Mouse (Mus musculus) embryonic facial prominence, embryonic 13.5 days (tissue): ENCODE measurements around the gene Ppil2. TPM values are rescaled to one million over a fixed set of nuclear protein-coding genes. Genes with fewer than 3 reads are reported as not detected.

Source experiments
- ATAC-seq: fragments of 200-750 bp; cut with Nextera tagmentation; 2 replicates; pipeline ENCODE4 v1.8.0; 2017; ENCODE audit warnings: low read depth; ENCODE audit not compliant: insufficient number of reproducible peaks, insufficient read depth, low FRiP score, low TSS enrichment
- H3K27ac ChIP-seq: fragments of 300-500 bp; sonication (generic); 2 replicates; pipeline ENCODE4 v1.5.1; 2015; ENCODE audit warnings: moderate library complexity, mild to moderate bottlenecking, inconsistent platforms
- H3K27me3 ChIP-seq: fragments of 300-500 bp; sonication (generic); 2 replicates; pipeline ENCODE4 v1.6.1; 2015; ENCODE audit warnings: mild to moderate bottlenecking, inconsistent platforms
- H3K36me3 ChIP-seq: fragments of 300-500 bp; sonication (generic); 2 replicates; pipeline ENCODE4 v1.6.1; 2015; ENCODE audit warnings: mild to moderate bottlenecking, inconsistent platforms
- H3K4me1 ChIP-seq: fragments of 300-500 bp; sonication (generic); 2 replicates; pipeline ENCODE4 v1.6.1; 2015; ENCODE audit warnings: inconsistent platforms
- H3K4me2 ChIP-seq: fragments of 300-500 bp; sonication (generic); 2 replicates; pipeline ENCODE4 v1.6.1; 2015; ENCODE audit warnings: moderate library complexity, mild to moderate bottlenecking, inconsistent platforms
- H3K4me3 ChIP-seq: fragments of 300-500 bp; sonication (generic); 2 replicates; pipeline ENCODE4 v1.5.1; 2015; ENCODE audit warnings: mild to moderate bottlenecking, inconsistent platforms
- H3K9ac ChIP-seq: fragments of 300-500 bp; sonication (generic); 2 replicates; pipeline ENCODE4 v1.6.1; 2015; ENCODE audit warnings: mild to moderate bottlenecking, inconsistent platforms
- H3K9me3 ChIP-seq: fragments of 300-500 bp; sonication (generic); 2 replicates; pipeline ENCODE4 v1.6.1; 2016; ENCODE audit warnings: inconsistent platforms
- WGBS: fragments of 180-500 bp; shearing (Covaris S2); methylation state at CpG from one replicate; pipeline ENCODE4 v1.1.7; 2015; ENCODE audit warnings: mixed read lengths; 5-methylcytosine and 5-hydroxymethylcytosine counted together
- polyA plus RNA-seq: library from polyadenylated mRNA; unstranded; fragments of >200 nt; fragmentation: Nextera tagmentation; extraction: Ambion mirVana; gene quantifications from 2 replicates; pipeline ENCODE4 v1.2.1, GENCODE M21; 2015

Gene Ppil2
- polyA plus RNA-seq, 1 experiment from 2014 or later: 161 TPM

- Histone ChIP-seq H3K9ac (peak within 1 kb of the TSS; percentile 79), H3K4me2 (peak within 1 kb of the TSS; percentile 96), H3K27me3 (no peaks in the 10 kb centered on the region), H3K9me3 (no peaks in the 10 kb centered on the region), H3K4me1 (peaks cover 18% of the 10 kb centered on the region), H3K4me3 (peak within 1 kb of the TSS; percentile 80), H3K36me3 (0 out of 2 replicates have a peak, but pooled peaks cover 3% of the 10 kb centered on the region), H3K27ac (peak within 1 kb of the TSS; percentile 79)
- peak; percentile 97 for ATAC-seq
- under 1% methylated on average over 47 of the region's 47 CpGs for WGBS
Observed at GRCm38 (mm10) chr16:17132089-17132905, 21.2 kb upstream of the Ppil2 start, which contains the start of gene Sdf2l1. Gene Sdf2l1 (minus strand): TSS chr16:17132383.

- Histone ChIP-seq H3K27ac (peak overlapping the region; percentile 79), H3K4me2 (peak overlapping the region; percentile 96), H3K4me3 (peak overlapping the region; percentile 80), H3K27me3 (no peaks in the 10 kb centered on the region), H3K36me3 (0 out of 2 replicates have a peak, but pooled peaks cover 3% of the 10 kb centered on the region), H3K4me1 (peaks cover 18% of the 10 kb centered on the region), H3K9me3 (no peaks in the 10 kb centered on the region), H3K9ac (peak overlapping the region; percentile 79)
- 3% methylated on average over 43 of the region's 43 CpGs for WGBS
- ATAC-seq: no peak; the same call in 1 of the 2 replicates
Observed at GRCm38 (mm10) chr16:17131191-17132088, 20.4 kb upstream of the Ppil2 start.

GRCm38 (mm10) chr16:17127292-17127691 is 16.2 kb upstream of the Ppil2 start:
- Histone ChIP-seq H3K9ac (no peak overlapping the region), H3K4me2 (no peak overlapping the region), H3K4me3 (no peak overlapping the region), H3K36me3 (peaks cover 11% of the 10 kb centered on the region), H3K4me1 (peaks cover 48% of the 10 kb centered on the region), H3K27ac (no peak overlapping the region), H3K27me3 (no peaks in the 10 kb centered on the region), H3K9me3 (no peaks in the 10 kb centered on the region)
- ATAC-seq: no peak
- 97% methylated on average over 1 of the region's 1 CpGs for WGBS

- Histone ChIP-seq H3K27me3 (no peaks in the 10 kb centered on the region), H3K4me3 (peak within 1 kb of the TSS; percentile 56), H3K27ac (peak within 1 kb of the TSS; percentile 73), H3K9ac (peak within 1 kb of the TSS; percentile 78), H3K4me2 (peak within 1 kb of the TSS; percentile 78), H3K36me3 (peaks cover 31% of the 10 kb centered on the region), H3K4me1 (peaks cover 39% of the 10 kb centered on the region), H3K9me3 (no peaks in the 10 kb centered on the region)
- ATAC-seq: peak; percentile 81
- 0% methylated on average over 25 of the region's 25 CpGs for WGBS
Observed at GRCm38 (mm10) chr16:17124871-17125520, 13.9 kb upstream of the Ppil2 start, which contains the start of gene 2610318N02Rik. Gene 2610318N02Rik (minus strand): TSS chr16:17125167.

- Histone ChIP-seq H3K27me3 (no peaks in the 10 kb centered on the region), H3K4me1 (peaks cover 39% of the 10 kb centered on the region), H3K4me3 (peak overlapping the region; percentile 56), H3K9me3 (no peaks in the 10 kb centered on the region), H3K36me3 (peaks cover 37% of the 10 kb centered on the region), H3K9ac (peak overlapping the region; percentile 78), H3K4me2 (peak overlapping the region; percentile 78), H3K27ac (peak overlapping the region; percentile 68)
- peak; percentile 33; the same call in 1 of the 2 replicates for ATAC-seq
- WGBS: 3% methylated on average over 22 of the region's 22 CpGs
Observed at GRCm38 (mm10) chr16:17124119-17124870, 13.2 kb upstream of the Ppil2 start.

GRCm38 (mm10) chr16:17121569-17121968 is 10.5 kb upstream of the Ppil2 start:
- Histone ChIP-seq H3K4me3 (no peak overlapping the region), H3K36me3 (peaks cover 54% of the 10 kb centered on the region), H3K27me3 (no peaks in the 10 kb centered on the region), H3K4me1 (peaks cover 39% of the 10 kb centered on the region), H3K27ac (no peak overlapping the region), H3K9ac (no peak overlapping the region), H3K9me3 (no peaks in the 10 kb centered on the region), H3K4me2 (no peak overlapping the region)
- 61% methylated on average over 14 of the region's 14 CpGs for WGBS
- no peak for ATAC-seq

- H3K9me3 ChIP-seq: no peaks in the 10 kb centered on the region
- no peaks in the 10 kb centered on the region for H3K27me3 ChIP-seq
- 83% methylated on average over 5 of the region's 5 CpGs for WGBS
- no peak overlapping the region for H3K4me3 ChIP-seq
- H3K4me2 ChIP-seq: no peak overlapping the region
- no peak overlapping the region for H3K27ac ChIP-seq
- ATAC-seq: no peak
- no peak overlapping the region for H3K9ac ChIP-seq
- H3K36me3 ChIP-seq: peaks cover 80% of the 10 kb centered on the region
- H3K4me1 ChIP-seq: peaks cover 5% of the 10 kb centered on the region; the same call in 1 of the 2 replicates
Observed at GRCm38 (mm10) chr16:17117309-17117799, 6.3 kb upstream of the Ppil2 start.

GRCm38 (mm10) chr16:17104600-17104999 is 6.5 kb downstream of the Ppil2 start:
- no peak overlapping the region for H3K4me2 ChIP-seq
- ATAC-seq: no peak
- H3K4me3 ChIP-seq: no peak overlapping the region
- 83% methylated on average over 4 of the region's 4 CpGs for WGBS
- no peaks in the 10 kb centered on the region for H3K9me3 ChIP-seq
- peaks cover 86% of the 10 kb centered on the region for H3K36me3 ChIP-seq
- H3K4me1 ChIP-seq: peaks cover 18% of the 10 kb centered on the region
- H3K9ac ChIP-seq: no peak overlapping the region
- no peaks in the 10 kb centered on the region for H3K27me3 ChIP-seq
- no peak overlapping the region for H3K27ac ChIP-seq

GRCm38 (mm10) chr16:17102630-17103220 is 8.3 kb downstream of the Ppil2 start:
- Histone ChIP-seq H3K4me2 (no peak overlapping the region), H3K4me1 (peaks cover 16% of the 10 kb centered on the region), H3K4me3 (no peak overlapping the region), H3K27me3 (no peaks in the 10 kb centered on the region), H3K27ac (no peak overlapping the region), H3K9me3 (no peaks in the 10 kb centered on the region), H3K9ac (no peak overlapping the region), H3K36me3 (peaks cover 93% of the 10 kb centered on the region)
- ATAC-seq: no peak
- 57% methylated on average over 7 of the region's 7 CpGs for WGBS

- H3K9ac ChIP-seq: no peak overlapping the region
- 96% methylated on average over 3 of the region's 3 CpGs for WGBS
- H3K27me3 ChIP-seq: no peaks in the 10 kb centered on the region
- no peaks in the 10 kb centered on the region for H3K4me1 ChIP-seq
- peaks cover 99% of the 10 kb centered on the region for H3K36me3 ChIP-seq
- ATAC-seq: no peak
- H3K27ac ChIP-seq: no peak overlapping the region
- no peak overlapping the region for H3K4me3 ChIP-seq
- H3K4me2 ChIP-seq: no peak overlapping the region
- H3K9me3 ChIP-seq: no peaks in the 10 kb centered on the region
Observed at GRCm38 (mm10) chr16:17096938-17097337, 14.1 kb downstream of the Ppil2 start.
